Mouse (Mus musculus) limb, embryonic 11.5 days (tissue): ENCODE measurements around the gene Vsx2. TPM values are rescaled to one million over a fixed set of nuclear protein-coding genes. Genes with fewer than 3 reads are reported as not detected.

Experiments
- ATAC-seq: fragments of 200-750 bp; cut with Nextera tagmentation; 2 replicates; pipeline ENCODE4 v1.8.0; 2017; ENCODE audit warnings: low read depth; ENCODE audit not compliant: insufficient number of reproducible peaks, low FRiP score, low TSS enrichment
- DNase-seq: peaks from one replicate; pipeline ENCODE4 v3.0.0-alpha.2; 2015; ENCODE audit warnings: low spot score
- H3K27ac ChIP-seq: fragments of 300-500 bp; sonication (generic); replicated peaks from 2 replicates; pipeline ENCODE4 v1.5.1; 2014; ENCODE audit warnings: low read depth, mild to moderate bottlenecking, low read length
- H3K27me3 ChIP-seq: fragments of 300-500 bp; sonication (generic); 2 replicates; pipeline ENCODE4 v1.6.1; 2014; ENCODE audit warnings: mild to moderate bottlenecking, low read length, mixed read lengths; ENCODE audit not compliant: control insufficient read depth, insufficient read depth
- H3K36me3 ChIP-seq: fragments of 300-500 bp; sonication (generic); 2 replicates; pipeline ENCODE4 v1.6.1; 2014; ENCODE audit warnings: mild to moderate bottlenecking, low read length, moderate library complexity, mixed read lengths; ENCODE audit not compliant: control insufficient read depth, insufficient read depth
- H3K4me1 ChIP-seq: fragments of 300-500 bp; sonication (generic); 2 replicates; pipeline ENCODE4 v1.6.1; 2014; ENCODE audit warnings: low read length, mixed read lengths; ENCODE audit not compliant: control insufficient read depth, insufficient read depth
- H3K4me2 ChIP-seq: fragments of 300-500 bp; sonication (generic); 2 replicates; pipeline ENCODE4 v1.6.1; 2014; ENCODE audit warnings: low read depth, mild to moderate bottlenecking, moderate library complexity; ENCODE audit not compliant: severe bottlenecking
- H3K4me3 ChIP-seq: fragments of 300-500 bp; sonication (generic); 2 replicates; pipeline ENCODE4 v1.5.1; 2014; ENCODE audit warnings: low read depth, low read length
- H3K9ac ChIP-seq: fragments of 300-500 bp; sonication (generic); 2 replicates; pipeline ENCODE4 v1.6.1; 2014; ENCODE audit warnings: mild to moderate bottlenecking, low read length
- H3K9me3 ChIP-seq: fragments of 300-500 bp; sonication (generic); 2 replicates; pipeline ENCODE4 v1.6.1; 2016; ENCODE audit warnings: low read length; ENCODE audit not compliant: control insufficient read depth
- WGBS: fragments of 180-500 bp; shearing (Covaris S2); extraction: QIAGEN DNeasy Blood & Tissue Kit; methylation state at CpG from one replicate; pipeline ENCODE4 v1.1.7; 2014; 5-methylcytosine and 5-hydroxymethylcytosine counted together
- polyA plus RNA-seq: library from polyadenylated mRNA; unstranded; fragments of >200 nt; fragmentation: Nextera tagmentation; extraction: Ambion mirVana; gene quantifications from 2 replicates; pipeline ENCODE4 v1.2.1, GENCODE M21; 2014

Vsx2 gene
- polyA plus RNA-seq, 1 experiment from 2014 or later = 0.33 TPM

- H3K9me3 ChIP-seq = no peaks in the 10 kb centered on the region
- H3K4me3 ChIP-seq = no peak overlapping the region
- DNase-seq = no peak
- no peaks in the 10 kb centered on the region for H3K27me3 ChIP-seq
- peaks cover 4% of the 10 kb centered on the region; the same call in 1 of the 2 replicates for H3K4me1 ChIP-seq
- H3K36me3 ChIP-seq = no peaks in the 10 kb centered on the region
- ATAC-seq = no peak
- H3K9ac ChIP-seq = no peak overlapping the region
- H3K4me2 ChIP-seq = no peak overlapping the region
- H3K27ac ChIP-seq = no peak overlapping the region
- WGBS = 91% methylated on average over 2 of the region's 2 CpGs
Observed at GRCm38 (mm10) chr12:84581285-84581684, 11.7 kb downstream of the Vsx2 start.

- Histone ChIP-seq H3K36me3 (no peaks in the 10 kb centered on the region), H3K27me3 (no peaks in the 10 kb centered on the region), H3K4me1 (no peaks in the 10 kb centered on the region), H3K27ac (no peak overlapping the region), H3K9ac (peak overlapping the region; percentile 1; the same call in 1 of the 2 replicates), H3K9me3 (no peaks in the 10 kb centered on the region), H3K4me3 (peak overlapping the region; percentile 28), H3K4me2 (peak overlapping the region; percentile 79)
- DNase-seq (peak; percentile 99), ATAC-seq (peak; percentile 50)
- WGBS = under 1% methylated on average over 54 of the region's 54 CpGs
Observed at GRCm38 (mm10) chr12:84589825-84590761, 20.5 kb downstream of the Vsx2 start.

DNA sequence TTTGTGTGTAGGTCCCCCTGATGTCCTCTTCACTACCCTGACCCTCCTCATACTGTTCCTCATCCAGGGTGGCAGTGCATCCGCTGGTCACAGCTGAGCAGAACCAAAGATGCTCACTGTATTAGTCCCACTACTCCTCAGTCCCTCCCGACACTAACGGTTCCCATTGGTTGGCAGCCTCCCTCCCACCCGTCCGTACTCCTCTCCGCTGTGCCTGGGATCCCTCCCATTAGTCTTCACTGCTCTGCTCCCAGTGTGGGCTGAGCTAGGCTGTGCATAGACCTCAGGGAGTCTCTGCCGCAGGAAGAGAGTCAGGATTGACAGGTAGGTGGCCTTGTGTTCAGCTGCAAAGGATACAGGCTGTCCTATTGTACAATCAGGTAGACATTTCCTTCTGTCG, 28.8 kb downstream of the Vsx2 start:
- Histone ChIP-seq H3K9me3 (no peaks in the 10 kb centered on the region), H3K4me2 (no peak overlapping the region), H3K36me3 (0 out of 2 replicates have a peak, but pooled peaks cover 2% of the 10 kb centered on the region), H3K27me3 (no peaks in the 10 kb centered on the region), H3K4me1 (no peaks in the 10 kb centered on the region), H3K27ac (no peak overlapping the region), H3K4me3 (no peak overlapping the region), H3K9ac (no peak overlapping the region)
- 20% methylated on average over 8 of the region's 8 CpGs for WGBS
- ATAC-seq (no peak), DNase-seq (no peak)

- Histone ChIP-seq H3K27me3 (no peaks in the 10 kb centered on the region), H3K9me3 (no peaks in the 10 kb centered on the region), H3K36me3 (peaks cover 4% of the 10 kb centered on the region; the same call in 1 of the 2 replicates), H3K4me1 (no peaks in the 10 kb centered on the region), H3K9ac (no peak overlapping the region), H3K27ac (no peak overlapping the region), H3K4me3 (no peak overlapping the region), H3K4me2 (no peak overlapping the region)
- DNase-seq (no peak), ATAC-seq (no peak)
- WGBS = 94% methylated on average over 6 of the region's 7 CpGs
Observed at GRCm38 (mm10) chr12:84604001-84604400, 34.4 kb downstream of the Vsx2 start.

- Histone ChIP-seq H3K9ac (no peak overlapping the region), H3K4me2 (no peak overlapping the region), H3K27me3 (no peaks in the 10 kb centered on the region), H3K9me3 (no peaks in the 10 kb centered on the region), H3K4me1 (no peaks in the 10 kb centered on the region), H3K27ac (no peak overlapping the region), H3K4me3 (no peak overlapping the region), H3K36me3 (peaks cover 4% of the 10 kb centered on the region; the same call in 1 of the 2 replicates)
- DNase-seq (no peak), ATAC-seq (no peak)
- WGBS = 78% methylated on average over 7 of the region's 7 CpGs
Observed at GRCm38 (mm10) chr12:84605860-84606259, 36.3 kb downstream of the Vsx2 start.

DNA sequence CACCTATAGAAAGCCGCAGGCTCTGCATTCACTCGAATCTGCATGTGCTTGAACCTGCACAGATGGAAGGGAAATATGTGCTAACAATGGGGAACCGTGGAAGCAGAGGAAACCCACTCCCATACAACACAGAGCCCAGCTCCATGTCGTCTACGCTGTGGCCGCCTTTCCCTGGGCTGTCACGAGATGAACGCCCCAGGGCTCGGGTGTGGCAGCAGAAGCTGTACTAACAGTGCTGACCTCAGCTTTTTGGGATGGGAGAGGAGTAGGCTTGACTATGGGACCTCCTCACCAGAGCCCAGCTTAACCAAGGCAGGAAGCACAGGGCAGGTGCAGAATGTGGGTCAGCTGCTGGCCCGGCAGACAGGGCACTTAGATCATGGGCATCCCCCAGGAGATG, 42.2 kb downstream of the Vsx2 start:
- Histone ChIP-seq H3K27ac (no peak overlapping the region), H3K4me1 (no peaks in the 10 kb centered on the region), H3K27me3 (no peaks in the 10 kb centered on the region), H3K36me3 (peaks cover 2% of the 10 kb centered on the region; the same call in 1 of the 2 replicates), H3K4me3 (no peak overlapping the region), H3K4me2 (no peak overlapping the region), H3K9ac (no peak overlapping the region), H3K9me3 (no peaks in the 10 kb centered on the region)
- ATAC-seq = no peak; the same call in 1 of the 2 replicates
- DNase-seq = no peak
- 90% methylated on average over 10 of the region's 10 CpGs for WGBS

DNA sequence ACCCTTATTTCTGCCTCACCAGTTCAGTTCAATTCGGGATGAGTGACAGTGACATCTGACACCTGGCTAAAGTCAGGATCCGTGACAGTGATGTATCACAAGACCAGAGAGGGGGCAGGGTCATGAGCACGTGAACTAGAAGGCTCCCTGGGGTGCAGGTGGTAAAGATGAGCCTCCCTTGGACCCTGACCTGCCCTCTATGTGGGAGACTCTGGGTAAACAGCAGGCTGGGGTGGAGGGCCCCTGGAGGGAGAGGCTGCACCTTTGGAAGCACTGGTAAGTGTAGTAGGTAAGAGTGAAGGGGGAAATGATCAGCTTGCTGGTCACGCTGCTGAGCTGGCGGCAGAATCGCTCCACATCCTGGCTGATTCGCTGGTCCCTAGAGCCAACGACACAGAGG, 43.0 kb downstream of the Vsx2 start:
- no peak overlapping the region for H3K4me2 ChIP-seq
- no peak overlapping the region for H3K4me3 ChIP-seq
- H3K4me1 ChIP-seq = no peaks in the 10 kb centered on the region
- H3K36me3 ChIP-seq = peaks cover 2% of the 10 kb centered on the region; the same call in 1 of the 2 replicates
- H3K27me3 ChIP-seq = no peaks in the 10 kb centered on the region
- WGBS = 69% methylated on average over 8 of the region's 8 CpGs
- H3K9ac ChIP-seq = no peak overlapping the region
- H3K27ac ChIP-seq = no peak overlapping the region
- ATAC-seq (no peak), DNase-seq (no peak)
- no peaks in the 10 kb centered on the region for H3K9me3 ChIP-seq

DNA sequence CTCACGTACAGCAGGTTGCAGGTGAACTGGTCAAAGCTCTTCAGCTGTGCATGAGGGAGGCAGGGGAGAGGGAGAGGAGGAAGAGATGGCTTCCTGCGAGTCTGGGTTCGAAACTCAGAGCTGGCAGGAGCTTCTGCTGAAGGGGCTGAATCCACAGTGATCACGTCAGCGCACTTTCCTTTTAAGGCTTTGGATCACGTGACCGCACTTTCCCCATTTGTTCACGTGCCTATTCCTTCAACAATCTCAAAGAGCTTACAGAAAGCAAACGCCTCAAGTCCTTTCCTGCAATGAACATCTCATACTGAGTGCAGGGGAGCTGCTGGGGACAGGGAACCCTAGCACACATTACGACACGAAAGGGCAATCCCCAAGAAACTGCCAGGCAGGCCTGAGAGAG, 44.4 kb downstream of the Vsx2 start:
- Histone ChIP-seq H3K27me3 (no peaks in the 10 kb centered on the region), H3K27ac (no peak overlapping the region), H3K36me3 (no peaks in the 10 kb centered on the region; the same call in 1 of the 2 replicates), H3K9ac (no peak overlapping the region), H3K4me1 (no peaks in the 10 kb centered on the region), H3K4me3 (no peak overlapping the region), H3K4me2 (no peak overlapping the region), H3K9me3 (no peaks in the 10 kb centered on the region)
- ATAC-seq (no peak), DNase-seq (no peak)
- 83% methylated on average over 11 of the region's 11 CpGs for WGBS
